Mouse (Mus musculus) heart, adult 2 months (tissue): Measurements from ENCODE around the gene Unc5b.

ENCODE experiments used
- CTCF ChIP-seq: fragments of 200-600 bp; IDR thresholded peaks from 2 replicates; pipeline ENCODE4 v1.8.1; 2022; ENCODE audit warnings: antibody characterized with exemption, mild to moderate bottlenecking, moderate library complexity
- EP300 ChIP-seq: fragments of 200-500 bp; IDR thresholded peaks from 2 replicates; pipeline ENCODE4 v1.6.1; 2011; ENCODE audit warnings: low read depth, low read length, control low read depth; ENCODE audit not compliant: insufficient read depth
- POLR2A ChIP-seq: fragments of 200-500 bp; IDR thresholded peaks from 2 replicates; pipeline ENCODE4 v1.6.1; 2011; ENCODE audit warnings: mild to moderate bottlenecking, low read depth, low read length, control low read depth; ENCODE audit not compliant: insufficient read depth

DNA sequence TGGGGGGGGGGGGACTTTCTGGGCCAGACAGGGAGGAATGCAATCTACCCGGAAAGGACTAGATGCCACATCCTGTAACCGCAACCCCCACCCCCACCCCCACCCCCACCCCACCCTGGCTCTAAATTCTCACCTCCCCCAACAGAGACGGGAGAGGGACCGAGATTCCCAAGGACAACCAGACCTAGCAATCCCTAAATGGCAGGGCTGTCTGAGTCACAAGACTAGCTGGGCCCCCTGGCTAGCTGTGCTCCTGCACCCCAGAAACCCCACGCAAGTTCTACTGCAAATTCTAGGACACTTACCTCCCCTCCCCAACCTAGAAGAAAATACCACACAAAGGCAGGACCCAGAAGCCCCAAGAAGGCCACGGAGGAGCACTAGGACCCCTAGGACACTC, 16.3 kb downstream of the Unc5b start:
- no peak for TF ChIP-seq CTCF
- no peak for TF ChIP-seq POLR2A
- no peak for TF ChIP-seq EP300
